Mouse (Mus musculus) frontal cortex, adult (tissue): ENCODE measurements around the gene Bend5.

Experiments used
- ATAC-seq: cut with Nextera tagmentation; 2 replicates; pipeline ENCODE4 v1.9.2; 2017; ENCODE audit warnings: mild to moderate bottlenecking, moderate library complexity, mixed read lengths; ENCODE audit not compliant: low TSS enrichment

Gene Bend5

GRCm38 (mm10) chr4:111486187-111486586 lies 71.4 kb downstream of the Bend5 start:
- ATAC-seq, result no peak

GRCm38 (mm10) chr4:111487233-111487843 lies 72.5 kb downstream of the Bend5 start:
- no peak for ATAC-seq

DNA sequence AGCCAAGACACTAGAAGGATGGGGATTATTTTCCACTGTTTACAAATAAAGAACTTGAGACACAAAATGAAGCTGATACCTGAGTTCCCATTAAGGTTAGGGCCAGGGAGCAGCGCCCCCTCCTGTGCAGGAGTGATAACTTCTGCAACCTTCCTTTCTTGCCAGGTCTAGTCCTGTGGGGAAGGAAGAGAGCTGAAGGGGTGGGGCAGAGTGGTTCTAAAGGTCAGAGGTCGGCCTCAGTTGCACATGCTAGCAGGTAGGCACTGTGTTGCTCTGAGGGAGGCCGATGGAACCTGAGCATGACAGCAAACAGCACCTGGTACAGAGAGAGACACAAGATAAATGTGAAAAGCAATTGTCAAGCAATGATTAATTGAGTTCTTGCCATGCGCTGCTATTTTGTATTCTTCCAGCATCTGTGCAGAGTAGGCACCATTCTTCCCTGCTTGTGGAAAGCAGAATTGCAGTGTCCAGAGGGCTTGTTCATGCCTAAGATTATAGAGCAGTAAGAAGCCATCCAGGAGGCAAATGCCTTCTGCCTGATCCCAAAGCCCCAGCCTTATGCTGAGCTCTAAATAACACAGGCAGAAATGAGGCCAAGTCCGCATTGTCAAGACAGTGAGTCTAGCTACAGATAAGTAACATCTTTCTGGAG lies 79.1 kb downstream of the Bend5 start:
- no peak for ATAC-seq

GRCm38 (mm10) chr4:111495949-111496348 lies 81.1 kb downstream of the Bend5 start:
- peak; percentile 62 for ATAC-seq

GRCm38 (mm10) chr4:111498751-111499150 lies 83.9 kb downstream of the Bend5 start:
- ATAC-seq, result peak; percentile 88

- no peak for ATAC-seq
Measured at GRCm38 (mm10) chr4:111501441-111501840, 86.6 kb downstream of the Bend5 start.

DNA sequence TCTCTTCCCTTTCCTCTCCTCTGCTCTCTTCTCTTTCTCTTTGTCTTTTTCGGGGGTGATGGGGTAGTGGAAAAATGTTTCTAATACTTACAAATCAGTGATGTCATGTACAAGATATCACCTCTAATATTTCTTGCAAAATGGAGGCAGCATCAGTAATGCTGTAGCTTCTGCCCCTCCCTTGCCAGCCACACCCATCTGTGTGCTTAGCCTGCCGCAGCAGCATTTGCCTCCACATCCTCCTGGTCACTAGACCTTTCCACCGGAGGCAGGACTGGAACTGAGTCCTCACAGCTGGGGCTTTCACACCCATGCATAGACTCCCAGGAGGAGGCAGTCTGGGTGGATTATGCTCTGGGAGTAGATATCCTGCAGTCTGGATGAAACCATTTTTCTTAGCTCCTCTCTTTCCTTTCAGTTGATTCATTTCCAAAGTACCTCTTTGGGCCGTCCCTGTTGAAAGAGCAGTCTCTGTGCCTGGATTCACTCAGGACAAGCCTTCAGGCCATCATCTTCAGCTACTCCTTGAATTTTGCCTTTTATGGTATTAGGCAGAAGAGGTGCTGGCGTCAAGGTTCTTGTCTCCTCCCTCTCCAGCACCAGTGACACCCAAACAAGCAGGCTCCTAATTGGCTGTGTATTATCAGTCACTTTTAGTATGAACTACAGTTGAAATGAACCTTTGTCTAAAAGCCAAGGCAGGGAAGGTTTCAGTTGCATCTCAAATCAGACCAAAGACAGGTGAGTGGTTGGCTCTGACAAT lies 88.3 kb downstream of the Bend5 start:
- no peak for ATAC-seq

DNA sequence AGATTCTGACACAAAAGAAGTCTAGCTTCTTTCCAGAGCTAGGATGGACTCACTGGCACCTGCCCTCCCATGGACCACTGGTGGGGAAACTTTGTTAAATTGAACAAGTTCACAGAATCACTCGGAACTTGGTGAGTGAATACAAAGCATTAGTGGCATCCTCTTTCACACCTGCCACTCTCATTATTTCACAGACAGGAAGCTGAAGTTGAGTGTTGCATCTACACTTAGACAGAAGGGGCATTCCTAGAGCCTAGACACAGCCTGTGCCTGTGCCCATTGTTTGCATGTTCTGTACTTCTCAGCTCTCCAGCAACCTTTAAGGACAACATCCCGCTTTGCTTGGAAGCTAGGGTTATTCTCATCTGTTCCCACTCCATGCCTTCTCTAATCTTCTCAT lies 90.1 kb downstream of the Bend5 start:
- ATAC-seq, result no peak; the same call in none of the 2 replicates
